Mouse (Mus musculus): ENCODE measurements around the gene Cidec. TPM values are rescaled to one million over a fixed set of nuclear protein-coding genes. Genes with fewer than 3 reads are reported as not detected.

Cidec gene
- polyA plus RNA-seq, 1 experiment from 2014 or later = not detected

DNA sequence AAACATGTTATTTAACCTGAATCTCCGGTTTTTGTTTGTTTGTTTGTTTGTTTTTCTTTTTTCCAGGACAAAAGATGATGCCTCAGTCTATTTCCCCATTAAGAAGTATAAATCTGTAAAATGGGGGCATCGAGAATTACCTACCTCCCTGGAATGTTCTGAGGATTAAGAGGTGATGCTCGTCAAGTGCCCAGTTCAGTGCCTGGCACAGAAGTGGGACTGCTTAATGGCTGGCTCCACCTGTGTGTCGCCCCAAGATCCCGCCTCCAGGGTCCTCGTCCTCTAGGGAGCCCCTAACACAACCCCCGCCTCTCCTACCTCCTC, 58.4 kb downstream of the Cidec start:
- WGBS = 10% methylated on average over 7 of the region's 7 CpGs
- H3K27me3 ChIP-seq (ENCODE audit: poor library complexity, severe bottlenecking) = no peaks in the 10 kb centered on the region
- H3K36me3 ChIP-seq (replicated peaks) = peaks cover 60% of the 10 kb centered on the region
- H3K9me3 ChIP-seq = no peaks in the 10 kb centered on the region
- no peak for DNase-seq (ENCODE audit: extremely low spot score, low spot score)
- peak overlapping the region; percentile 100 for H3K27ac ChIP-seq
- H3K4me1 ChIP-seq = peaks cover 23% of the 10 kb centered on the region
- peak overlapping the region; percentile 99 for H3K4me3 ChIP-seq

Small RNAs within 50 kb of the gene (microRNA-seq; reads per million reads assigned to microRNA genes)
- gene Gm24387 = not detected

Other genes starting within 250 kb of the Cidec start
- gene Lhfpl4, start 240.4 kb downstream of the Cidec start, polyA plus RNA-seq (2016; fragmentation: Nextera tagmentation; extraction: Ambion mirVana) = 10.8 and 11.4 TPM in 2 replicates
- gene Mtmr14, start 197.9 kb downstream of the Cidec start, polyA plus RNA-seq (2016; fragmentation: Nextera tagmentation; extraction: Ambion mirVana) = 42.0 and 45.1 TPM in 2 replicates
- gene Cpne9, start 153.5 kb downstream of the Cidec start, polyA plus RNA-seq (2016; fragmentation: Nextera tagmentation; extraction: Ambion mirVana) = 0.05 and 0.09 TPM in 2 replicates
- 26.1 and 26.7 TPM in 2 replicates for gene Brpf1, start 128.6 kb downstream of the Cidec start, polyA plus RNA-seq (2016; fragmentation: Nextera tagmentation; extraction: Ambion mirVana)
- 18.3 and 18.8 TPM in 2 replicates for gene Ogg1, start 108.8 kb downstream of the Cidec start, polyA plus RNA-seq (2016; fragmentation: Nextera tagmentation; extraction: Ambion mirVana)
- gene Camk1, start 91.8 kb downstream of the Cidec start, polyA plus RNA-seq (2016; fragmentation: Nextera tagmentation; extraction: Ambion mirVana) = 33.8 and 37.4 TPM in 2 replicates
- gene Tada3, start 57.9 kb downstream of the Cidec start, polyA plus RNA-seq (2016; fragmentation: Nextera tagmentation; extraction: Ambion mirVana) = 53.8 and 59.3 TPM in 2 replicates
- 366 TPM in 2 replicates for gene Arpc4, start 57.6 kb downstream of the Cidec start, polyA plus RNA-seq (2016; fragmentation: Nextera tagmentation; extraction: Ambion mirVana)
- gene Ttll3, start 46.5 kb downstream of the Cidec start, polyA plus RNA-seq (2016; fragmentation: Nextera tagmentation; extraction: Ambion mirVana) = 4.0 and 4.2 TPM in 2 replicates
- gene Rpusd3, start 16.4 kb downstream of the Cidec start, polyA plus RNA-seq (2016; fragmentation: Nextera tagmentation; extraction: Ambion mirVana) = 38.3 and 40.6 TPM in 2 replicates
- gene Jagn1, start 6.8 kb upstream of the Cidec start, polyA plus RNA-seq (2016; fragmentation: Nextera tagmentation; extraction: Ambion mirVana) = 85.1 and 92.0 TPM in 2 replicates
- gene Il17re, start 22.7 kb upstream of the Cidec start, polyA plus RNA-seq (2016; fragmentation: Nextera tagmentation; extraction: Ambion mirVana) = 0.73 and 1.3 TPM in 2 replicates
- 2.5 and 2.7 TPM in 2 replicates for gene Il17rc, start 35.7 kb upstream of the Cidec start, polyA plus RNA-seq (2016; fragmentation: Nextera tagmentation; extraction: Ambion mirVana)
- gene Creld1, start 47.5 kb upstream of the Cidec start, polyA plus RNA-seq (2016; fragmentation: Nextera tagmentation; extraction: Ambion mirVana) = 31.1 and 33.2 TPM in 2 replicates
- 2.1 and 2.8 TPM in 2 replicates for gene Prrt3, start 66.2 kb upstream of the Cidec start, polyA plus RNA-seq (2016; fragmentation: Nextera tagmentation; extraction: Ambion mirVana)
- gene Emc3, start 95.9 kb upstream of the Cidec start, polyA plus RNA-seq (2016; fragmentation: Nextera tagmentation; extraction: Ambion mirVana) = 75.0 and 78.5 TPM in 2 replicates
- 20.7 and 25.0 TPM in 2 replicates for gene Fancd2, start 95.9 kb upstream of the Cidec start, polyA plus RNA-seq (2016; fragmentation: Nextera tagmentation; extraction: Ambion mirVana)
- gene Fancd2os, start 165.0 kb upstream of the Cidec start, polyA plus RNA-seq (2016; fragmentation: Nextera tagmentation; extraction: Ambion mirVana) = not detected in 2 replicates
- gene Brk1, start 169.0 kb upstream of the Cidec start, polyA plus RNA-seq (2016; fragmentation: Nextera tagmentation; extraction: Ambion mirVana) = 200 and 203 TPM in 2 replicates
- 41.4 and 42.4 TPM in 2 replicates for gene Vhl, start 188.2 kb upstream of the Cidec start, polyA plus RNA-seq (2016; fragmentation: Nextera tagmentation; extraction: Ambion mirVana)
- gene Irak2, start 202.7 kb upstream of the Cidec start, polyA plus RNA-seq (2016; fragmentation: Nextera tagmentation; extraction: Ambion mirVana) = 3.8 and 3.9 TPM in 2 replicates

Data from forebrain, embryonic 10.5 days (tissue).